Mouse (Mus musculus) ES-E14 (cell line): ENCODE results near the gene Abcg4.

Source experiments
- HCFC1 ChIP-seq: IDR thresholded peaks from 2 replicates; pipeline ENCODE4 v1.6.1; 2012; ENCODE audit warnings: low read length, inconsistent platforms, borderline replicate concordance; ENCODE audit not compliant: insufficient read depth
- MAFK ChIP-seq: IDR thresholded peaks from 2 replicates; pipeline ENCODE4 v1.6.1; 2014; ENCODE audit warnings: mild to moderate bottlenecking, low read depth, low read length, inconsistent platforms; ENCODE audit not compliant: insufficient read depth
- ZC3H11A ChIP-seq: IDR thresholded peaks from 2 replicates; pipeline ENCODE4 v1.6.1; 2012; ENCODE audit warnings: low read depth, mild to moderate bottlenecking, inconsistent platforms, low read length, borderline replicate concordance
- ZNF384 ChIP-seq: IDR thresholded peaks from 2 replicates; pipeline ENCODE4 v1.6.1; 2012; ENCODE audit warnings: low read depth, low read length, inconsistent platforms

DNA sequence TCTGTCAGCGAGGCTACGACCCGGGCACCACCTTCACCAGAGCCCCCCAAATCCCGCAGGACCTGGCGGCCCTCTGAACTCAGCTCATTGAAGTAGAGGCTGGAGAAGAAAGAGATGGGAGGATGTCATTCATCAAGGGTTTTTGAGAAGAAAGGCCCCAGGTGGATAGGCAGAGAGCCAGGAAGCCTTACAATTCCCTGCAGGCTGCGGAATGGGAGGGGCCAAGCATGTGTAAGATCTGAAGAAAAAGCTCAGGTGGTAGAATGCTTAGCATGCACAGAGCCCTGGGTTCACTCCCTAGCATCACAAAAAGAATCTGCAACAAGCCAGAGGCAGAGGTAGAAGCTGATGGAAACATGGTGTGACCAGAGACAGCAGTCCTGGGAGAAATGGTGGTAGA, 35.0 kb downstream of the Abcg4 start:
- TF ChIP-seq MAFK (no peak), ZNF384 (no peak), HCFC1 (no peak), ZC3H11A (no peak)
